Mouse (Mus musculus): Measurements from ENCODE around the gene Lrrfip2.

The Lrrfip2 gene

DNA sequence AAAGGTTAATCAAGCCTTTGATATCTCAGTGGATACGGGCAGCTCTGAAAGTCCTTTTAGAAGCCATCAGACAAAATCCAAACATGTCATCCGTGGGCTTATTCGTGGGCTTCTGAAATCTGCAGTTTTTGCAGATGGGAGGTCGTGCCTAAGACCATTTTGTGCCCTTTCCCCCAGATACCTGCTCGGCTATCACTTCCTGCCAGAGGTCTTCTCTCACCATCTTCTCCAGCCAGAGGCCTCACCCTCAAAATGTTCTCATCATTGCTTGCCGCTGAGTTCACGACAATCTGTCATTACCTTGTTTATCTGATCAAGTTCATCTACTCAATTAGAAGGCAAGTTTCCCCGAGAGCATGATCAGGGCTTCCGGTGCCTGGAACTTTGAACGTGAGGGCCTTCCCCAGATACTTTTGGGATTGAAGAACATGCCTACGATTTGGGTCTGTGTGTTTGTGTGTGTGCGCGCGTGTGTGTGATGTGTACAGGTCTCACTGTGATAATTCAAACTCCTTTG is at the start of gene Lrrfip2:
Gene Lrrfip2 (plus strand): TSS at position 467 of the 517 bp plus-strand sequence.
- no peak for DNase-seq (ENCODE audit: extremely low spot score, low spot score)

DNA sequence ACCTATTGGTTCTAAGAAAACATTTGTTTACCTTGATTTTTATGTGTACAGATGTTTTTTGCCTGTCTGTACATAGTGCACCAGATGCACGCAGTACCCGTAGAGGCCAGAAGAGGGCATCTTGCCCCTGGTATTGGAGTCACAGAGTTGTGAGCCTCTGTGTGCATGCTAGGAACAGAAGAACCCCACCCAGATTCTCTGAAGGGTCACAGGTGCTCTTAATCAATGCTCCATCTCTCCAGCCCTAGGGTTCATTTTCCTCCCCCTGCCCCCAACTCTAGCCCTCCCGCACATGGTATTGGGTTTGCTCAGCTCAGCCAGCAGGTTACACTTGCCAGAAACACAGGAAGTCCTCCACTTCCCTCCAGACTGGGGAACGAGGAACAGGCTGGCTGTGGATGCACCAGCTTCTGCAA is 46.8 kb upstream of the Lrrfip2 start:
- DNase-seq (ENCODE audit: extremely low spot score, low spot score): peak; percentile 54

DNA sequence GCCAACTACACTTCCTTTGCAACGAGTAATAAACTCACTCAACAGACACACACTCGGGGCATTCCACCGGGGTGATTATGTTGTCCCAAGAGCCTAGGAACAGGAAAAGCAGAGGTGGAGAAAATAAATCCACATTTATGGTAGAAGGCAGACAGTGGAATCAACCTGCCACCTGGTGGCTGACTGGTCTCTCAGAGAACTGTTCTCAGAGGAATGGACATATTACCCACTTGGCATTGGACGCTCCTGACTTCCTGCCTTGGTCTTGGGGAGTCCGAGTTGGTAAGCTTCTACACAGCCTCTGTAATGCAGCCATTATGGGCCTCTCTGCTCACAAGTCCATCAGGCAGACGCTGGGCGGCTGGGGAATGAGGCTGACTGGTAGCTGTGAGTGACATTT is 45.2 kb upstream of the Lrrfip2 start:
- DNase-seq (ENCODE audit: extremely low spot score, low spot score): no peak

DNA sequence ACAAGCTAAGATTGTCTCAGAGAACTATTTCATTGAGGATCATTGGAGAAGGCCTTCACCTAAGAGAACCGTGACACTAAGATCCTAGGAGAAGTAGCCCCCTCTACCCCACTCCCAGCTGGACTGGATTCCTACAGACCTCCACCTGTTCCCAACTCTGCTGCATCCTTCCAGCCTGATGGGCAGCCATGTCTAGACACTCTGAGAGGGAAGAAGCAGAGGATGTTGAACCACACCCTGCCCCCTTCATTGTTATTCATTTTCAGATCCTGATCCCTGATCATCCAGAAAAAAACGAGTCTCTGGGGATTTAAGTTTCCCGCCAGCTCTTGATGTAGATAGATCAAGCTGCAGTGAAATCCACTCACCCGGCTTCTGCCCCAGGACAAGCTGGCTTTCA is 44.4 kb upstream of the Lrrfip2 start:
- DNase-seq (ENCODE audit: extremely low spot score, low spot score): no peak

DNA sequence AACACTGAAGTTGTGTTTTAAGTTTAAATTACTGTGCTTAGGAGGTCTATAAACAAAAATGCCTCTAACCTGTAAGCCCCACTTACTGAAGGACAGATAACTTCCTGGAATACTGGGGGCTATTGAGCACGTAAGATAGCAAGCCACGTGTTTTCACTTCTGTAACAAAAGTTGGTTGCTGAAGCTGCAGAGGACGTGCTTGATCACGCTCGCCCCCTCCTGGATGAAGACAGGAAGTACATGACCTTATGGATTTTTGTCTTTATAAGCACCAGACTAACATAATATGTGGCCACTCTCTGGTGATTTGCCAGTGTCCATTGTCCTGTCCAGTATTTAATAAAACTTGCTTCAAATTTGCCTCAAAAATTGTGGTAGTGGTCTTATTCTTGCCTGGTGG is 39.6 kb upstream of the Lrrfip2 start:
- DNase-seq (ENCODE audit: extremely low spot score, low spot score): no peak

DNA sequence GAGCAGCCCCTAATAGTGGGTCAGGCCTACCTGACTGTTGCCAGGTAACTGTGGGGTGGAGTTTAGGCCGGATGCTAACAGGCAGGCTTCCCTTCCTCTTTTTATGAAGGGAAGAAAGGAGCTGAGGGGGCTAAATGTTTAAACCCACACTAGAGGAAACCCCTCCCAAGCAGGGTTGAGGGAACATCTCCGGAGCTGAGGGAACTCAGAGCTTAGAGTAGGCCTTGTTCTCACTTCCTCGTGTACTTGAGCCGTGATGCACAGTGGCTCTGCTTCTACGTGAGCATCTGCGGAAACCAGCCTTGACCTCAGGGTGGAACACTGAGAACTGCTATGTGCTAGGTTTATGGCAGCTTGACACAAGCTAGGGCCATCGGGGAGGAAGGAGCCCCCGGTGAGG is 36.6 kb upstream of the Lrrfip2 start:
- DNase-seq (ENCODE audit: extremely low spot score, low spot score): no peak

DNA sequence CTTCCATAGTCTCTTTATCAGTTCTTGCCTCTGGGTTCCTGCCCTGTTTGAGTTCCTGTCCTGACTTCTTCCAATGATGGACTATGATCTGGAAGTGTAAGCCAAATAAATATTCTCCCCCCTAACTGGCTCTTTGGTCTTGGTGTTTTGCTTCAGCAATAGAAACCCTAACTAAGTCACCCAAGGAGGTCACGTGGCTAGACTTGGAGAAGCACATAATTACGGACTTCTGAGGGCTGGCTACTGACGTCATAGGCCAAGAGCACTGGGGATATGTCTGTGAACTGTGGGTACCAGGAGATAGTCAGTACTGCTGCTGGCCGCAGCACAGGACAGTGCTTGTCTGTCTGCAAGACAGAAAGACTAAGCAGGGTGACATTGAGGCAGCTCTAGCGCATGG is 35.6 kb upstream of the Lrrfip2 start:
- DNase-seq (ENCODE audit: extremely low spot score, low spot score): no peak

DNA sequence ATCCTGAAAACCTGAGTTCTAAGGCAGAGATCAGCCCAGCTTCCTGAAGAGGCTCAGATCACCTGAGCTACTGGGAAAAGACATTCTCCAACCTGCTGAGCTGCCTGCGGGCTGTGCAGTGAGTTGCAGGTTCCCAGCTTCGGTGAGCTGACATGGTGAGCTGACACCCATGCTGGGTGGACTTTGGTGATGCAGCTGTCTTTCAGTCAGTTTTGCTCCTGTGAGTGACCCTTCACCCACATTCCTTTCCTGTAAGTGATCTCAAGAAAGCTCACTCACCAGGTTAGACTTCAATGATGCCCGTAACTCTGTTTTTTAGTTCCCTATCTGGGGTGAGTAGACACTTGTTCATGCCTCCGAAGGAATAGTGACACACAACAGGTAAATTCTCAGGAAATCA is 32.1 kb upstream of the Lrrfip2 start:
- DNase-seq (ENCODE audit: extremely low spot score, low spot score): no peak

DNA sequence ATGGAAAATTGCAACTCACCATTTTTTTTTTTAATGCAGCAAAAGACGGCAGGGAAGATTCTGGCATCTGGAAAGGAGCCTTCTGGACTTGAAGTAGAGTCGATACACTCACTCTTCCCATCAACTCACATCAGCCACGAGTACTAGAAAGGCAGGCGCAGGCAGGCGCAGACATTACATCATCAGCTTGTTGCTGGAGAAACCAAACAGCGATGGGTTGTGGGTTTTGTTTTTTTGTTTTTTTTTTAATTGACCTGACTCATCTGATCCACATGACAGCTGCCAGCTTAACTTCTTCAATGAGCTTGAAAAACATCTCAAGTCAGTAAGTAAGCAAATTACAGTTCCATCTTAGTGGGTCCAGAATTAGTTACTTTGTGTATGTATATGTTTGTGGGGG is 31.3 kb upstream of the Lrrfip2 start:
- no peak for DNase-seq (ENCODE audit: extremely low spot score, low spot score)

DNA sequence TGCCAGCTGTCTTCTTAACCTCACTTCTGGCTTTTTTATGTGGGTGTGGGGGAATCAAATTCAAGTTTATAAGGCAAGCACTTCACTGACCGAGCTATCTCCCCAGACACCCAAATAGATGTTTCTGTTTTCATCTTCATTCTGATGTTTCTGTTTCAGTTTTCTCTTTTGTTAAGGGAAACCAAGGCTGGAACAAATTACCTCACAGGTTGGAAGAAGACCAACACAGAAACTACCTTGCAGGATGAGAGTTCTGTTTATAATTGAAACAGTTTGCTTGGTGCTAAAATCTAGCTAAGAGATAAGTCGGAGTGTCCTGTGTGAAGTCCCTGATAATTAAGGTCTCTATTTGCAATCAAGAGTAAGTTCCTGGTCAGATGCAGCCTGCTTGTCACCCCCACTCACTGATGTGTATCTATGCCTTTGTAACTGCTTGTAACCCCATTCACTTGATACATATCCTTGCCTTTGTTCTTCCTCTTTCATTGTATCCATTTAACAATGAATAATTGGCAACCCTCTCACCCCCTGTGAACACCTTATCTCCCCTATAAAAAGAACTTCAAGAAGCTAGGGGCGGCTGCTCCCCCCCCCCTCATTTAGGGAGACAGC is 30.3 kb upstream of the Lrrfip2 start:
- no peak for DNase-seq (ENCODE audit: extremely low spot score, low spot score)

DNA sequence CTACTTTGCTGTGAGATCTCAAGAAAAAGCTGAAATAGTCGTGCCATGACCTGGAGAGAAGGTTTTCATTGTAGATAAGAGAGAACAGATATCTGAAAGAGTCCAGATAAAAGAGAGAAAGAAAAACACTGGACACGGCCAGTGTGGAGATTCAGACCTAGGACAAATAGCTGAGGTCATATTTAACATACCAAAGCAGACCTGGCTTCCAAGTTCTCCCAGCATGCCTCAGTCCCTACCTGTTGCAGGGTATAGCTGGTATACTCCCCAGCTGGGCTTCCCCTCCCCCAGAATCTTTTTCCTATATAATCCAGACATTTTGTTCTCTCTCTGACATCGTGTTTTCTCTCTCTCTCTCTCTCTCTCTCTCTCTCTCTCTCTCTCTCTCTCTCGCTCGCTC is 29.4 kb upstream of the Lrrfip2 start:
- DNase-seq (ENCODE audit: extremely low spot score, low spot score): no peak

DNA sequence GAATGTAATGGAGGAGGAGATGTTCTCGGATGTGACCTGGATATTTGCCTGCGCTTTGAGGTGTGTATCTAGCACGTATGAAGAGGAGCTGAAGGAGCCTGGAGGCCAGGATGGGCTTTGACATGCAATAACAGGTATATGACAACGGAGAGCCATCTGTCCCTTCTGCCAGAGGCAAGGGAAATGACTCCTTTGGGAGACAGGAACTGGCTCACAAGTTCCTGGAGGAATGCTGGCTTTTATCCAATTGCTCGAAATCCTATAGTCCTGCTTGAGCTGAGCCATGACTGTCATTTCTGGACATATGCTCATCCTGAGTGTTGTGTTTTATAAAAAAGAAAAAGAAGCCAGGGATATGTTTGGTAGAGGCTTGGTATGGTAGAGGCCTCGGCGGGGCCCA is 28.5 kb upstream of the Lrrfip2 start:
- no peak for DNase-seq (ENCODE audit: extremely low spot score, low spot score)

DNA sequence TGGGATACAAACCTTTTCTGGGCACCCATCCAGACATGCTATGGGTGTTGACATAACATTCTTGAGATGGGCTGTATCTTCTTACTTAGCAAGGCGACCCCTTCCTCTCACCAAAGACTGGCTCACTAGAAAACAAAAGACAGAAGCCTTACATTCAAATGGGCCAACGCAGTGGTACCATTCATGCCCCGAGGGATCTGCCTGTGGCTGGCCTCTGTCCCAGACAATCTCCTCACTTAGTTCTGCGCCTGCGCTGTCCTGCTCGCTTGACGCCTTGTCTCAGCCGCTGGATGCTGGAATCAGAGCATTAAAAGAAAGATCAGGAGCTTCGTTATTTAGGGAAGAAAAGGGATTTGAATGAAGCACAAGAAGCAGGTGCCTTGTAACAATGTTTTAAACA is 24.7 kb upstream of the Lrrfip2 start:
- DNase-seq (ENCODE audit: extremely low spot score, low spot score): no peak

DNA sequence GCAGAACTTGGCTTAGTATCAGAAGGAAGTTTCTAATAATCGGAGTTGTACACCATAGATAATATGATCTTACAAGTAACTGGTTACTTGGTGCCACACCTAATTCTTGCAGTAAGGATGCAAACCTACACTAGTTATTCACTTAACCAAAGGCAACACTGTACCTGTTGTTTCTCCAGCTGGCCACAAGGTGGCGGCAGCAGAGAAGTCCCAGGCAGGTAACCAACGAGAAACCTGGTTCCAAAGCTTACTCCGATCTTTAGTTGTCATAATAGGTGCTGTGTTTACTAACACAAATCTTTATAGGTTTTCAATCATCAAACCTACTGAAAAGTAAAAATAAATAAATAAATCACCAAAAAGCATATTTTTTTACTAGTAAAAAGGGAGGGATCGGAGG is 24.3 kb upstream of the Lrrfip2 start:
- peak; percentile 35 for DNase-seq (ENCODE audit: extremely low spot score, low spot score)

DNA sequence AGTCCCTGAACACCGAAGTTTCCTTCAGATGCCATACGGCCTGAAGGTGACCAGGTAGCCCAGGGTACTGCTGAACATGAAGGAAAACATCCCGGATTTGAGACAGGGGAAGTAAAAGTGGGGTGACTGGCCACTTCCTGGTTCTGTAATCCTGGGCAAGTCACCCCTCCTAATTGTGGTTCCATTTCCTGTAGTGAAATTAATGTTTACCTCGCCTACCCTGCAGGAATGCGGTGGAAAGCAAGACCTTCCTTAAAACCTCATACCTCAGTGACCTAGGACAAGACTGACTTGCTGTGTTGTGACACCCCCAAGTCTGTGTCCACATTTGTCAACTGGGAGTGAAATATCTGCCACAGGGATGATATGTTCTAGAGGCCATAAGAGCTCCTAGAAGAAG is 22.8 kb upstream of the Lrrfip2 start:
- DNase-seq (ENCODE audit: extremely low spot score, low spot score): no peak

DNA sequence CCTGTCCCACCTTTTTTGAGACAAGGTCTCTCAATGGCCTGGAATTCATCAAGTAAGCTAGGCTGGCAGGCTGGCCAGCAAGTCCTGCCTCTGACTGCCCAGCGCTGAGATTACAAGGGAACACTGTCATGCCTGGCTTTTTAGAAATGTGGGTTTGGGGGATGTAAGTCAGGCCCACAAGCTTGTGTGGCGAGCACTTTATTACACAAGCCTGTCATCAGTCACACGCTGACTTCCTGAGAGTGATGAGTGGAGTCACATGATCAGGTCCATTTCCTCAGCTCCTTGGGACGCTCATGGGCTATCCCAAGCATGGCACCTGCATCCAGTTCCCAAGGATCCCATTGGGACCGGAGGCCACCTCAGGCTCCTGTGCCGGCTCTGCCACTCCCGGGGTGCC is 21.7 kb upstream of the Lrrfip2 start:
- DNase-seq (ENCODE audit: extremely low spot score, low spot score): no peak

DNA sequence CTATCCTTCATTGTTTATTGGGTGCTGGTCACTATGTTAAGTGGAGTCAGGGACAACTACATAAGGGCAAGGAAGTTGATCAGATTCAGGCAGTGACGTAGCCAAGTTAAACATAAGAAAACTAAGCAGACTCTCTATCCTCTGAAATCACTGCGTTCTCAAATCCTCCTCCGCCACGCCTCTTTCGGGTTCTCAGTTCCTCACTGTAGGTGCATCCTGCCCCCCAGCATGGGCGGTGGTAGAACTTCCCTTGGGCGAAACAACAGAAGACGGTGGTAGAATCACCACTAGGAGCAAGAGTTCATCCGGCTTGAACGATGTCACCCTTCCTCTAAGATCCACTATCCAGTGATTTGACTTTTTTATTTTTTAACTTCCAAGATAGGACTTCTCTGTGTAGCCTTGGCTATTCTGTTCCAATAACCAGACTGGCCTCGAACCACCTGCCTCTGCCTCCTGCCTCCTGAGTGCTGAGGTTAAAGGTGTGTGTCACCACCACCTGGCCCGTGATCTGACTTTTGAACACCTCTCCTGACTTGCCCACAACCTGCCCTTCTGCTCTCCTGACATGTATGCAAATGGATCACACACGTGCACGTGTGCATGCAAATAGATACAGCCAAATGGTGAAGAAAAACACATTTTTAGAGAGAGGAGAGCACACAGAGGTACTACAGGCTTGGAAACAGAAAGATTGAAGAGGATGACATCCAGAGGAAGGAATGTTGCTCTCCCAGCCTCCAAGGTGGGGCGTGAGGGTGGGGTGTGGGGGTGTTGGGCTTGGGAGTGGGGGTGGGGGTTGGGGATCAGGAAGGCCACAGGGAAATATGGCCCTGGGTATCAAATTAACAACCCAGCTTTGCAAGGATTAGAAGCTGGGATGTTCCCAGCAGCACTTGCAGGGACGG is 20.7 kb upstream of the Lrrfip2 start:
- DNase-seq (ENCODE audit: extremely low spot score, low spot score): no peak

DNA sequence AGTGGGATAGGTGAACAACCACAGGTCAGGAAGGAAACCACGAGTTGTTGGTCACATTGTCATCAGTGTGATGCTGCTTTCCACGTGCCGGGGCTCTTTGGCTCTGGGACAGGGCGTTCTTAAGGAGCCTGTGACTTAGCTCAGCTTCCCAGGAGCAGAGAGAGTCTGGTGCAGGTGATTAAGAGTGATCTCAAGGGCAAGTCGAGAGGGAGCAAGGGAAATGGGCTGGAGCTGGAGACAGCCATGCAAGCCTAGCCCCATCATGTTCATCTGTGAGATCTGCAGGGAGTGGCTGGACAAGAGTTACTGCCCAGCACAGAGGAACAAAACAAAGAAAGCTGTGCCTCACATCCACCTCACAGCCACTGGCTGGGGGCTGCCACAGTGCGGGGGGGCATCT is 19.8 kb upstream of the Lrrfip2 start:
- no peak for DNase-seq (ENCODE audit: extremely low spot score, low spot score)

DNA sequence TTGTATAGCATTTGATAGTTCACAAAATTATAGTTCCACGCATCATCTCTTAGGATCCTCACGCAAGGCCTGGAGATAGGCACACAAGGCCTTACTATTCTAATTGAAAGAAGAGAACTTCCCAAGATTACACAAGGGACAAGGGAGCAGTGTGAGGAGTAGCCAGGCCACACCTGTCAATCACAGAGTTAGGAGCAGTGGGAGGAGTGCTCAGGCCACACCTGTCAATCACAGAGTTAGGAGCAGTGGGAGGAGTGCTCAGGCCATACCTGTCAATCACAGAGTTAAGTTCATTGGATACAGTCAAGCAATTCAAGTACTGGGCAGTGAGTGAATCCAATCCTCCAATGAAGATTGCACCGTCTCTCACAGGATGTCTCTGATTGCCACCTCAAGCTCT is 17.0 kb upstream of the Lrrfip2 start:
- DNase-seq (ENCODE audit: extremely low spot score, low spot score): no peak

DNA sequence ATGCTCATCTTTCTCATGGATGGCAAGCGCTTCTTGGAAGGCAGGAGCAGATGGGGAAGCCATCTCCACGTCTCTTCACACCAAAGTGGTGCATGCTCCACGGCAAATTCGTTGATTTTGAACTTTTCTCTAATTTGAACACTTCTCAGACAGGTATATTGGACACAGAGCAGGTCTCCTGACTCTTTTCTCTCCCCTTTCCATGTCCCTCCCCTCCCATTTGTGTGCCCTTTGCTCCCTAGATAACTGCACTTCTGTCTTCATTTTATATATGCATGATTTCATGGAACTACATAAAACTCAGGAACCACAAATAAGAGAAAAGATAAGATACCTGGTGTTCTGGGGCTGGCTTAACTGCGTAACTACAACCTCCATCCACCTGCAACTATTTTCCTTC is 14.1 kb upstream of the Lrrfip2 start:
- no peak for DNase-seq (ENCODE audit: extremely low spot score, low spot score)

DNA sequence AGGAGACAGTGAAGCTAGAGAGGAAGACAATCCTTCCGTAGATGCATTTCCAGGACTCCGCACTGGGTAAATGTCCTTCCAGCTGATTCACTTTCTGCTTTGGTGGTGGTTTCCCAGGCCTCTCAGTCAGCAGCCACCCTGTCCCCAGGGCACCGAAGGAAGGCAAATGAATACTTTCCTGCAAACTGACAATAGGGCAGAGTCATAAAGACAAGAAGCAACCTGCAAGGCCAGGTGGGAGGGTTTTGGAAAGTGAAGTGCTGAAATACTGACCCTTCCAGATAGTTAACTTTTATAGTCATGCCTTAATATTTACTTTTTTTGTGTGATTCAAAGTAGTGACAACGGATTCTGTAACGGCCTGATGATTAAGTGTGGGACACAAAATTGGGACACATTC is 13.5 kb upstream of the Lrrfip2 start:
- DNase-seq (ENCODE audit: extremely low spot score, low spot score): no peak

DNA sequence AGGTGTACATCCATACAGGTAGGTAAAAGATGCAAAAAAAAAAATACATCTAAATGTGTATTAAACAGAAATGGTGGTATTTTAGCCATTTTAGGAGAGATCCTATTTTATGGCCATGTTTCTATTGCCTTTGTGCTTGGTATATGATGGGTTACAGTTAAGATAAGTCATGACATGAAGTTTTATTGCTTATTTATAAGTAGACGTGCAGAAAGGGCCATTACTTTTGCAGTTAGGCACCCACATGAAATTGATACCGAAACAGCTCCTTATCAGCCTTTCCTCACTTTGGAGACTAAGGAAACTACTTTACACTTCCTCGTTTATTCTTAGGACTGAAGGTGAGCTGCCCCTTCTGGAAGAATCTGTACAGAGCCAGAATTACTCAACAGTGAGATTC is 9.5 kb upstream of the Lrrfip2 start:
- DNase-seq (ENCODE audit: extremely low spot score, low spot score): no peak

DNA sequence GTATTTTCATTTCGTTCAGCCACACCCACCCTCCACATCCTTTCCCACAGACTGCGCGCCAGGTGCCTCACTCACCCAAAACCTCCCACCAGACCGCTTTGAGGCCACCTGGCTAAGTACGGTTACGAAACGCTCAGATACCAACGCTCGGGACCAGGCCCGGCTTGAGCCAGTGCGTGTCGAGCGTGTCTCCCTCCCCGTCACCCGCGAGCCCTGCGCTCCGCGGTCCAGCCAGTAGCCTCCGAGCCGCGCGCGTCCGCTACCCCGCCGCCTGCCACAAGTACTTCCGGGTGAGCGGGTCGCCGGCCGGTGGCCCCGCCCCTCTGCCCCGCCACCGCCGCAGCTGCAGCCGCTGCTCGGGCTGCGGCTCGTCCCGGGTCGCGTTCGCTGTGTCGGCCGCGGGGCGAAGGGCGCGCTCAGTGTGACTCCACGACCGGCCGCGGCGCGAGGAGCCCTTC is 431 bp downstream of the Lrrfip2 start:
- no peak for DNase-seq (ENCODE audit: extremely low spot score, low spot score)

Data from neural tube, embryonic 10.5 days (tissue).